Mouse (Mus musculus) liver, embryonic 14.5 days (tissue): ENCODE measurements around the gene Lyrm7.

Experiments used
- CTCF ChIP-seq: IDR thresholded peaks from 2 replicates; pipeline ENCODE4 v1.5.1; 2016; ENCODE audit warnings: antibody characterized with exemption, low read depth, control low read depth
- EP300 ChIP-seq: IDR thresholded peaks from 2 replicates; pipeline ENCODE4 v1.6.1; 2016; ENCODE audit warnings: antibody characterized with exemption, low read depth

- TF ChIP-seq CTCF (no peak), EP300 (no peak)
Observed at GRCm38 (mm10) chr11:54826819-54827218, 33.9 kb downstream of the Lyrm7 start.
